Mouse (Mus musculus): ENCODE measurements around the gene Cyp2b10.

Gene Cyp2b10

DNA sequence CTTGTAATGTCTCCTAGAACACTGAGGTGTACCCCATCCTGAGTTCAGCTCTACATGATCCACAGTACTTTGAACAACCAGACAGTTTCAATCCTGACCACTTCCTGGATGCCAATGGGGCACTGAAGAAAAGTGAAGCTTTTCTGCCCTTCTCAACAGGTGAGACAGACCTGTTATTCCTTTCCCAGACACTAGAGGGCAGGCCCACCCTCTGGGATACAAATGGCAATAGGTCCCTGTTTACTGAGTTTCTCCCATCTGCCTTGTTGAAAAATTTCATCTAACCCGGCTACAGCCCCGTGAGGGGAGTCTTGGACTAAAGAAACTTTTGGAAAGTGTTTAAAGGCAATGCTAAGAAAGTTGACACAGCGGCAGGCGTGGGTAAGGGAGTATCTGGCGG, 19.9 kb downstream of the Cyp2b10 start:
- 54% methylated on average over 5 of the region's 5 CpGs for WGBS

DNA sequence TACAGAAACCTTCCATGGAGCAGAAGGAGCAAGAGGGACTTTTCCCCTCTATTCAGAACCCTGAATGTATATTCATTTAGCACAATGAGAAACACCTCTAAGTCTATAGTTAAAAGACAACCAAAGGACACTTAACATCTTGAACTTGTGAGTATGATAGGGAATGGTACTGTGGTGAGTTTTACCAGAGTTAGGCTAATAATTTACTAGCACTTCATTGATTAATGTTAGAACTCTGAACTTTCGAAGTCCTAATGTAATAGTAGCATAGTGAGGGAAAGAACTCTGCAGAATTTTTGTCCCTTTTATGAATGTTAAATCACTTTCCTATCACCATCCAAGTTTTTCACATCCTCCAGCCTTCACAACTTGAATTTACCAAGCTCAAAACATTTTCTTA, 22.0 kb downstream of the Cyp2b10 start:
- 84% methylated on average over 1 of the region's 1 CpGs for WGBS

DNA sequence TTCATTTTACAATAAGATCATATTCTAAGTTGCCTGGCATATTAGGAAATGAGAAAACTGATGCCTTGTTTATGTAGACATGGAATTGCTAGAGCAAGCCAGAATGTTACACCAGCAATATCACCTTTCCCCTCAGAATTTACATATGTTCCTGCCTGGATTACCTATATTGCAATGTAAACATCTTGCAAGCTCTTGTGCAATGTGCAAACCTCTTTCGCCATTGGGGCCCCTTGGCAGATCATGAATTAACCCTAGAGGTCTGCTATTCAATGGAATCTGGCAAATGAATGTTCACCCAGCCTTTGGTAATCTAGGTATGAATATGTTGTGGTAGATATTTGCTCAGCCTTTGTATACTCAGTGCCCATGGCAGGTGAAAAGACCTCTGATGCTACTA, 47.9 kb downstream of the Cyp2b10 start:
- WGBS: 73% methylated on average over 1 of the region's 1 CpGs
